Mouse (Mus musculus): ENCODE data around the gene Aida. TPM values are rescaled to one million over a fixed set of nuclear protein-coding genes. Genes with fewer than 3 reads are reported as not detected.

Aida gene
- polyA plus RNA-seq, 1 experiment from 2014 or later, result 23.7 TPM

DNA sequence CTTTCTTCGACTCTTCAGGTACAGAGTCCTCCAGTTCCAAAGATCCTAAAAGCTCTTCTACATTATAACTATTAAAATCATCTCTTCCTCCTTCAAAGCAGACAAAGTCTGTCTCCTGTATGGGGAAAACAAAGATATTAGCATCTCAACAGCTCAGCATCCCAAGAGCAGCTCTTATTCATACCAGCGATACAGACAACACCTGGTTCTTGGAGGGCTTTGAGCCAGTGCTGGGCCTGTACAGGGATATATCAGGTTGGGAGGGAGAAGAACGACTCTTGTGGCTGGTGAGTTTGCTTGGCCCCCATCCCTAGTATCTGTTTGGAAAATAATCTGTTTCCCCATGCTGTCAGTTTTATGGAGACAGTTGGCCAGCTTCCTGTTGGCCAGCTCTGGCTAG lies 62.5 kb downstream of the Aida start:
- H3K27me3 ChIP-seq (replicated peaks; ENCODE audit: insufficient read depth, low read length), result no peaks in the 10 kb centered on the region
- no peak overlapping the region for H3K4me3 ChIP-seq (ENCODE audit: low read depth, low read length)
- H3K4me2 ChIP-seq (replicated peaks; ENCODE audit: low read depth, low read length), result no peak overlapping the region
- H3K4me1 ChIP-seq (ENCODE audit: insufficient read depth, low read depth, low read length), result no peaks in the 10 kb centered on the region
- H3K9me3 ChIP-seq (ENCODE audit: low read length), result no peaks in the 10 kb centered on the region
- DNase-seq (ENCODE audit: low spot score), result no peak
- H3K36me3 ChIP-seq (ENCODE audit: insufficient read depth, low read length), result peaks cover 39% of the 10 kb centered on the region; the same call in 1 of the 2 replicates
- no peak for TF ChIP-seq EP300 (IDR thresholded peaks at IDR 0.05)
- no peak for TF ChIP-seq CTCF (IDR thresholded peaks at IDR 0.05)
- no peak overlapping the region for H3K9ac ChIP-seq (replicated peaks; ENCODE audit: low read depth)
- 96% methylated on average over 3 of the region's 3 CpGs for WGBS
- no peak overlapping the region for H3K27ac ChIP-seq (ENCODE audit: low read length)
- ATAC-seq, result no peak

DNA sequence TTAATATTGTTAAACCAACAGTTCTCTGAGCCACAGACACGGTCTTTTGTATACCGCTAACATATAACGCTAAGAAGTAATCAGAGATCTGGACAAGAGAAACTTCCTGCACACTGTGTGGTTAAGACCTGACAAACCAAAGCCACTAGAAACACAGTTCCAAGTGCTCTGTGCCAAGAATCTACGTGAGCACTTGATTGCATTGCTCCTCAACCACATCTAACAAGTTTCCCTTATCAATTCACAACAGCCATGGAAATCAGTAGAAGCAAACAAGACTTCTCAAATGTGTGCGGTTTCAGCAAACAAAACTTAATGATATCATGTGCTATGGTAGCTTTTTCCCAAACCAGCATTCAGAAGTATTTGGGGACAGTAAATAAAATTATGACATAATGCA lies 65.9 kb downstream of the Aida start:
- Histone ChIP-seq H3K27me3 (replicated peaks; ENCODE audit: insufficient read depth, low read length) (no peaks in the 10 kb centered on the region), H3K4me2 (replicated peaks; ENCODE audit: low read depth, low read length) (no peak overlapping the region), H3K9me3 (ENCODE audit: low read length) (no peaks in the 10 kb centered on the region), H3K36me3 (ENCODE audit: insufficient read depth, low read length) (peaks cover 18% of the 10 kb centered on the region; the same call in 1 of the 2 replicates), H3K27ac (ENCODE audit: low read length) (no peak overlapping the region), H3K4me1 (ENCODE audit: insufficient read depth, low read depth, low read length) (no peaks in the 10 kb centered on the region), H3K4me3 (ENCODE audit: low read depth, low read length) (no peak overlapping the region), H3K9ac (replicated peaks; ENCODE audit: low read depth) (no peak overlapping the region)
- ATAC-seq, result no peak
- DNase-seq (ENCODE audit: low spot score), result peak; percentile 26
- 54% methylated on average over 5 of the region's 5 CpGs for WGBS
- TF ChIP-seq CTCF (IDR thresholded peaks at IDR 0.05) (no peak), EP300 (IDR thresholded peaks at IDR 0.05) (no peak)

DNA sequence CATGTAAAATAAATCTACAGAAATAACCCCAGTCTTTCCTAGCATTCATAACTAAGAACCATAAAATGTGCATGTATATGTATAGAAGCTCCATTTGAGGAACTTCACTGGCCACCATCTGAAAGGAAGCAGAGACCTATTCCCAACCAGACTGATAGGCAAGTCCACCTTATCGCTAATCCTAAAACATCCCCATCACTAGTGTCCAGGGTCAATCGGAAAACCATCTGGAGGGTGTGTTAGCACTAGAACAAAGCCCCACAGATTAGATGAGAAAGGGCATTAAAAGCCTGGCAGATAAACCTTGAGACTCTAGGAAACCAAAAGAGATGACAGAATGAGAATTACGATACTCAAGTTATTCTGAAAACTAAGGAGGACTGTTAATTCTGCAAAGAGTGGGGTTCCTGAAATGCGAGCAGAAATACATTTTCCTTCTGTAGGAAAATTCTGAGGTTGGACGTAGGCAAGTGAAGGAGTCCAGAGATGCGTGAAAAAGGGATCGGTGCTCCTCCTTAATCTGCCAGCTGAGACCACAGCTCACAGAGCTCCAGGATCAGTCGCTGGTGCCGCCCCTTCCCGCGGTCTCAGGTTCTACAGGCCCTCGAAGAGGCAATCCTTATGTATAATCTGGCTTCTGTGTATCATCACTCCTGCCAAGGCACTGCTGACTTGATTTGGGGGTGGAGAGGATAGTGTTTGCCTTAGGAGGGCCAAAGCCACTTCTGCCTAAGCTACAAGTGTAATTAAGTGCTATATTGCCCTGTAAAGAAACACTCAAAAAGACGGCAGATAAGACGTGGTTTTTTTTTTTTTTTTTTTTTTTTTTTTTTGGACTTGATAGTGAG lies 66.6 kb downstream of the Aida start:
- no peaks in the 10 kb centered on the region for H3K4me1 ChIP-seq (ENCODE audit: insufficient read depth, low read depth, low read length)
- H3K27ac ChIP-seq (ENCODE audit: low read length), result no peak overlapping the region
- WGBS, result 57% methylated on average over 14 of the region's 14 CpGs
- H3K9ac ChIP-seq (replicated peaks; ENCODE audit: low read depth), result no peak overlapping the region
- DNase-seq (ENCODE audit: low spot score) (peak; percentile 68), ATAC-seq (peak; percentile 85)
- no peaks in the 10 kb centered on the region for H3K9me3 ChIP-seq (ENCODE audit: low read length)
- H3K36me3 ChIP-seq (ENCODE audit: insufficient read depth, low read length), result peaks cover 11% of the 10 kb centered on the region; the same call in 1 of the 2 replicates
- H3K27me3 ChIP-seq (replicated peaks; ENCODE audit: insufficient read depth, low read length), result no peaks in the 10 kb centered on the region
- TF ChIP-seq CTCF (IDR thresholded peaks at IDR 0.05) (no peak), EP300 (IDR thresholded peaks at IDR 0.05) (0 out of 2 replicates have a peak, but pooled peaks have one; percentile 18)
- H3K4me3 ChIP-seq (ENCODE audit: low read depth, low read length), result no peak overlapping the region
- no peak overlapping the region for H3K4me2 ChIP-seq (replicated peaks; ENCODE audit: low read depth, low read length)

DNA sequence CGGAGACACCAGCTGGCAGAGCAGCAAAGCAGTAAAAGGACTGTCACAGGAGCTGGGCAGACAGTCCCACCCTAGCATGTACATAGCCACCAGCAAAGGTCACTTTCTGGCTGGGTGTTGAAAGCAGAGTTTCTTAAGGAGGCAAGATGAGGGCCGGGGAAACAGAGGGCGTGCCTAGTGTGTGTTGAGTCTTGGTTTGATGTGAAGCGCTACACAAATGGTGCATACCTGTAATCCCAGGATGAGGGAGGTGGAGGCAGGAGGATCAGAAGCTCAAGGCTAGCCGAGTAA lies 67.1 kb downstream of the Aida start:
- Histone ChIP-seq H3K27me3 (replicated peaks; ENCODE audit: insufficient read depth, low read length) (no peaks in the 10 kb centered on the region), H3K4me3 (ENCODE audit: low read depth, low read length) (no peak overlapping the region), H3K9ac (replicated peaks; ENCODE audit: low read depth) (no peak overlapping the region), H3K9me3 (ENCODE audit: low read length) (no peaks in the 10 kb centered on the region), H3K36me3 (ENCODE audit: insufficient read depth, low read length) (peaks cover 10% of the 10 kb centered on the region; the same call in 1 of the 2 replicates), H3K4me1 (ENCODE audit: insufficient read depth, low read depth, low read length) (no peaks in the 10 kb centered on the region), H3K27ac (ENCODE audit: low read length) (no peak overlapping the region), H3K4me2 (replicated peaks; ENCODE audit: low read depth, low read length) (no peak overlapping the region)
- TF ChIP-seq CTCF (IDR thresholded peaks at IDR 0.05) (no peak), EP300 (IDR thresholded peaks at IDR 0.05) (no peak)
- WGBS, result 46% methylated on average over 5 of the region's 5 CpGs
- peak; percentile 71 for ATAC-seq
- peak; percentile 52 for DNase-seq (ENCODE audit: low spot score)

DNA sequence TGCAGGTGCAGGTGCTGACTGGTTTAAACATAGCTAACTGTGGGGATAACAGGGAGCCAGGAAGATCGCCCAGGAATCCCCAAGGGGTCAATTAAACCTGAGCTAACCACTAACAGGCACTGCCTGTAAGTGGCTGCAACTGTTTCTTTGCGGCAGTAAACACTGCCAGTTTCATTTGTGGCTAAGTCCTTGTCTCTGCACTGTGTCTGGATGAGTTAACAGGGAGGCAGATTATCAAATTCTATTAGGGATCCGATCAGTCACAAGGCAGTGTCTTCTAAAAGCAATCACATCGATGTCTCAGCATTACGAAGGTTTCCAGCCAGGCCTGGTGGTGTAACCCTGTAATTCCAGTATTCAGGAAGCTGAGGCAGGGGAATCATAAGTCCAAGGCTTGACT lies 70.0 kb downstream of the Aida start:
- H3K36me3 ChIP-seq (ENCODE audit: insufficient read depth, low read length), result no peaks in the 10 kb centered on the region
- no peaks in the 10 kb centered on the region for H3K9me3 ChIP-seq (ENCODE audit: low read length)
- H3K27ac ChIP-seq (ENCODE audit: low read length), result no peak overlapping the region
- no peak for TF ChIP-seq EP300 (IDR thresholded peaks at IDR 0.05)
- TF ChIP-seq CTCF (IDR thresholded peaks at IDR 0.05), result no peak
- no peaks in the 10 kb centered on the region for H3K27me3 ChIP-seq (replicated peaks; ENCODE audit: insufficient read depth, low read length)
- no peak overlapping the region for H3K4me2 ChIP-seq (replicated peaks; ENCODE audit: low read depth, low read length)
- no peaks in the 10 kb centered on the region for H3K4me1 ChIP-seq (ENCODE audit: insufficient read depth, low read depth, low read length)
- no peak for ATAC-seq
- 95% methylated on average over 5 of the region's 5 CpGs for WGBS
- DNase-seq (ENCODE audit: low spot score), result no peak
- H3K9ac ChIP-seq (replicated peaks; ENCODE audit: low read depth), result no peak overlapping the region
- no peak overlapping the region for H3K4me3 ChIP-seq (ENCODE audit: low read depth, low read length)

DNA sequence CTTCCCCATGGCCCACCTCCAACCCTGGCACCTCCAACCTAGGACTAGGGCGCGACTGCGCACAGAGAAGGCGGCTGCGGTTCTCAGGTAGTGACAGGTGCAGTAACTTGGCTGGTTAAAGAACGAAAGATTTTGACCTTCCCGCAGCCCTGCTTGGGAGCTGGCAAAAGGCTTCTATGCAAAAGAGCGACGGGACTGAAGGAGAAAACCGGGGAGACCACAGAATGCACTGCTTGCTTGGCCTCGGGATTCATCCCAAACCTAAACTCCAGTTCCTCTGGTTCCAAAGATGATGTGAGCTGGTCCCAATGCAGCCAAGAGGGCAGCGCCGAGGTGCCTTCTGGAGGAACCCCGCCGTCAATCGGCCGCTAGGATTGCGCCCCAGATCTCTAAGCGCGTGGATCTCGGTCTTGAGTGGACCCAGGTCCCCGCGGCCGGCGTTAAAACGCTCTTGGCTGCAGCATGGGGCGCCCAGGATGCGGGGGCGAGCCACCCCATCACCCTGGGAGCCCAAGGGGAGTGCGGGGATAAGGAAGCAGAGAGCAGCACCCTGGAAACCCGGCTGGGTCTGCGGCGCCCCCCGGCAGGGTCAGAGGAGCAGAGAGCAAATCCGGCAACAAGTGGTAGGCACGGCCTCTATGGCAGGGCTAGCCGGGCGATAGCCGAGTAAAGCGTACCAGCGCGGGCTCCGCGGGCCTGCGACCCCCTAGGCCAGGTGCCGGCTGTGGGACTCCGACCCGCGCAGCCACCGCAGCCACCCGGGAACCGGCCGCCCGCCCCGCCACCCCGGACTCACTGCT lies 72.4 kb downstream of the Aida start:
- 2% methylated on average over 55 of the region's 56 CpGs for WGBS
- 0 out of 2 replicates have a peak, but pooled peaks have one; percentile 1 for TF ChIP-seq CTCF (IDR thresholded peaks at IDR 0.05)
- TF ChIP-seq EP300 (IDR thresholded peaks at IDR 0.05), result no peak
- Histone ChIP-seq H3K27me3 (replicated peaks; ENCODE audit: insufficient read depth, low read length) (no peaks in the 10 kb centered on the region), H3K4me3 (ENCODE audit: low read depth, low read length) (peak overlapping the region; percentile 93), H3K4me2 (replicated peaks; ENCODE audit: low read depth, low read length) (peak overlapping the region; percentile 99), H3K9me3 (ENCODE audit: low read length) (no peaks in the 10 kb centered on the region), H3K27ac (ENCODE audit: low read length) (peak overlapping the region; percentile 47), H3K4me1 (ENCODE audit: insufficient read depth, low read depth, low read length) (no peaks in the 10 kb centered on the region), H3K36me3 (ENCODE audit: insufficient read depth, low read length) (no peaks in the 10 kb centered on the region), H3K9ac (replicated peaks; ENCODE audit: low read depth) (peak overlapping the region; percentile 96)
- DNase-seq (ENCODE audit: low spot score), result peak; percentile 40
- ATAC-seq, result peak; percentile 59

Data from lung, postnatal 0 days (tissue).